Mouse (Mus musculus) testis, adult 10 weeks (tissue): ENCODE measurements around the gene Il25. TPM values are rescaled to one million over a fixed set of nuclear protein-coding genes. Genes with fewer than 3 reads are reported as not detected.

ENCODE experiments used
- polyA plus RNA-seq: library from polyadenylated mRNA; stranded (reverse); fragments of 350-450 nt; fragmentation: Illumina TruSeq; extraction: RNeasy Lipid Tissue Mini Kit (QIAGEN cat#74804); gene quantifications from one replicate; pipeline ENCODE4 v1.2.3, GENCODE M21; 2014; ENCODE audit warnings: low read depth, low replicate concordance

Gene Il25
- not detected for polyA plus RNA-seq

DNA sequence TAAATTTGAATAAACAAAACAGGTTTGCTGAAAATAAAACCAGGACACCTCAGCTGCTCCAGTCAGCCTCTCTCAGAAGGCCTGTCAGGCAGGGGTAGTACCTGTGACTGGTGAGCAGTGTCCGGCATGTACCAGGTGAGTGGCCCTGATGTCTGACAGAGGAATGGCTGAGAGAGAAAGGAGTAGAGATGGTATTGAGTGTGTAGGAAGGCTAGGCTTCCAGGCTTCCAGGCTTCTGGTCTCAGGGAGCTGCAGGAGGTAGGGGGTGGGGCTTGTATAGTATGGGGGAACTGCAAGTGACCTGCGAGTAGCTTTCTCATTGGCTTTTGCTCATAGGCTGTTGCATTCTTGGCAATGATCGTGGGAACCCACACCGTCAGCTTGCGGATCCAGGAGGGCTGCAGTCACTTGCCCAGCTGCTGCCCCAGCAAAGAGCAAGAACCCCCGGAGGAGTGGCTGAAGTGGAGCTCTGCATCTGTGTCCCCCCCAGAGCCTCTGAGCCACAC, at the start of gene Il25:
Gene Il25 (plus strand): TSS at position 51 of the 506 bp plus-strand sequence.

DNA sequence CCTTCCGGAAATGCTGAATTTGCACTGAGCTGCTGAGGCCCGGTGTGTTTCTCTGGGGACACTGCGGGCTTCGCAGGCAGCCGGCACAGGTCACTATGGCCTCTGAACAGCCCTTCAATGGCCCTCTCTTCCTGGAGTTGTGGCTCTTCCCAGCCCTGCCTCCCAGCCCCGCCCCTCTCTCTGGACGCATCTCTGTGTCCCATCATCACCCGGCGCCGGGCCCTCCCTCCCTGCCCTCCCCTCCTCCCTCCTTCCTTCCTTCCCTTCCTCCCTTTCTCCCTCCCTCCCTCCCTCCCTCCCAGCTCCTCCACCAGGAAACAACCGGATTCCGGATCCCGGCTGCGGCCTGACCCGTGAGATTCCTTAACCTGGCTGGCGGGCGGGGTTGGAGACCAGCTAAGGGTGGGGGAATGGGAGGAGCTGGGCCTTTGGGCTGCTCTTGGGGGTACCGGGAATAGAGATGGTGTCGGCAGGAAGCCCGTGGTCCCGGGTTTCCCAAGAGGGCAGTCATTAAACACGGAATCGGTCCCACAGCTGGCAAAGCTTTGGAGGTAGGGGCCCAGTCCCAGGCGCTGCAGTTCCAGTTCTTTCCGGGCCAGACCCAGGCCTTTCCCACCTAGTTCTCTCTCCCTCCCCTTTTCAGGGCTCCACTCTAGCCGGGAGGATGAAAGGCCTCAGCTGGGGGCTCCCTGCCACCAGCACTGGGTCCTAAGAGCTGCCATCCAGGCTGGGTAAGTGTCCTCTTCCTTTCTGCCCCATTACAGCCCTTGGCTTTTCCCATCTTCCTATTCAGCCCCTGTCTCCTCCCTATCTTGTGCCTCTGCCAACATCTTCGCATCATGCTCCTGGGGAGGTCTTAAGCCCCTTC, 49.1 kb upstream of the Il25 start, which contains the start of the genes Bcl2l2 and Gm20521:
Gene Bcl2l2 (plus strand): TSS at position 224 of the 868 bp plus-strand sequence.
Gene Gm20521 (plus strand): TSS at position 288 of the 868 bp plus-strand sequence.

DNA sequence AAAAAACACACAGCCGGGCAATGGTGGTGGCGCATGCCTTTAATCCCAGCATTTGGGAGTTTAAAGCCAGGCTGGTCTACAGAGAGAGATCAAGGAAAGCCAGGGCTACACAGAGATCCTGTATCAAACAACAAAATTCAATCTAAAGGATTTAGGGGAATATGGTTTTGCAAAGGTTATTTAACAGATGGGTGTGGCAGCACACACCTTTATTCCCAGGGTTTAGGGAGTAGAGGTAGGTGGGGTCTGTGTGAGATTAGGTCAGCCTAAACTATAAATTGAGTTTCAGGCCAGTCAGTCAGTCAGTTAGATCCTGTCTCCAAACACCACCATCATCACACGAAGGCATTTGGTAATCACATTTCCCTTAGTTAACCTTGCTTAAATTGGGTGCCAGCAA, 40.3 kb upstream of the Il25 start, which contains the start of gene Pabpn1:
Gene Pabpn1 (plus strand): TSS at position 301 of the 400 bp plus-strand sequence.

GRCm38 (mm10) chr14:54912886-54913285, 19.6 kb upstream of the Il25 start, which contains the start of gene Slc22a17:
Gene Slc22a17 (minus strand): TSS chr14:54913132.

GRCm38 (mm10) chr14:54925349-54926342, 6.8 kb upstream of the Il25 start, which contains the start of gene Efs:
Gene Efs (minus strand): TSS chr14:54926126.

DNA sequence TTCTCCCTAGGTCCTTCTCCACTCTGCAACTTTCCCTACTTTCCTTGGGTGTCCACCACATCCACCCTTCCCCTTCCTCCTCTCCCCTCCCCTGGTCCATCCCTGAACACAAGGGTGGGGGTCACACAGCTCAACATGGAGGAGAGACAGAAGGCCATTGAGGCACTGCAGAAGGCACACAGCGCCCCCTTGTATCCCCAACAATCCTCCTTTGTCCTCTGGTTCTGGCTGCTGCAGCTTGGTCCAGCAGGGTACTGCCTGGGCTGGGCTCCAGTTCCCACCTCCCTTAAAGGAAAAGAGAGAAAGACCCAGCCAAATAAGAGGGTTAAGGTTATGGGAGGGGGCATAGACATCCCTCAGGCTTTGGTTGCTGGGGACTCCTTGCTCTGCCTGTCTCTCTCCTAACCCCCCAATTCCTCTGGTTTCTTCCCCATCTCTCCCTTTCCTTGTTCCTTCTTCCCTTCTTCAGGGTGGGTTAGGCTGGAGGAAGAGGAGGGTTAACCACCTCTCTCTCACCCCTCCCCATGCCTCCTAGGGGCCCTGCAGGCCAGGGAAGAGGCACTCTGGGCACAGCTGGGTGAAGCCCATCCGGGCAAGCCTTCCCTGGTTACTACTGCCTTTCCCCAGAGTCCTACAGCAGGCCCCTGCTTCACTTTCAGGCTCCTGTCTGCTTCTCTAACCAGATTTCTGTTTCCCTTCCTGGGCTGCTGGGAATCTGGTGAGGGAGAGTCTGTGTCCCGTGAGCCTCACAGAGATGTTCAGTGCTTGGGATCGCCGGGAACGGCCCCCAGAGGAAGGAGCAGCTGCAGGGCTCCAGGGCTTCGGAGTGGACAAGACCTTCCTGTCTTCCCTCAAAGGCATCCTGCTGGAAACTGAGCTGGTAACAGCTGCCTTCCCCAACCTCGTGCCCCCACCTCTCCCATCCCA, 3.7 kb downstream of the Il25 start, which contains the start of gene Cmtm5:
Gene Cmtm5 (plus strand): TSS at position 358 of the 927 bp plus-strand sequence.

GRCm38 (mm10) chr14:54966320-54966977, 34.0 kb downstream of the Il25 start, which contains the start of gene Myh6:
Gene Myh6 (minus strand): TSS chr14:54966927.

GRCm38 (mm10) chr14:54976633-54977032, 44.1 kb downstream of the Il25 start, which contains the start of gene Gm17428:
Gene Gm17428 (plus strand): TSS chr14:54976933.

Other genes starting within 250 kb of the Il25 start
- 10.9 TPM for gene 1700123O20Rik, start 246.5 kb upstream of the Il25 start, polyA plus RNA-seq
- 219 TPM for gene Acin1, start 245.8 kb upstream of the Il25 start, polyA plus RNA-seq
- not detected for gene Gm29776, start 233.9 kb upstream of the Il25 start, polyA plus RNA-seq
- not detected for gene Cebpe, start 220.5 kb upstream of the Il25 start, polyA plus RNA-seq
- gene Slc7a8, start 150.7 kb upstream of the Il25 start, polyA plus RNA-seq, result 8.5 TPM
- 12.4 TPM for gene Rnf212b, start 118.6 kb upstream of the Il25 start, polyA plus RNA-seq
- gene Homez, start 61.7 kb upstream of the Il25 start, polyA plus RNA-seq, result 65.4 TPM
- gene Ppp1r3e, start 55.1 kb upstream of the Il25 start, polyA plus RNA-seq, result 3.7 TPM
- 9.3 TPM for gene Bcl2l2, start 49.3 kb upstream of the Il25 start, polyA plus RNA-seq
- not detected for gene Gm20521, start 49.3 kb upstream of the Il25 start, polyA plus RNA-seq
- gene Pabpn1, start 40.2 kb upstream of the Il25 start, polyA plus RNA-seq, result 155 TPM
- gene Slc22a17, start 19.6 kb upstream of the Il25 start, polyA plus RNA-seq, result 0.43 TPM
- not detected for gene Efs, start 6.6 kb upstream of the Il25 start, polyA plus RNA-seq
- not detected for gene Cmtm5, start 3.6 kb downstream of the Il25 start, polyA plus RNA-seq
- 0.03 TPM for gene Myh6, start 34.2 kb downstream of the Il25 start, polyA plus RNA-seq
- gene Gm17428, start 44.2 kb downstream of the Il25 start, polyA plus RNA-seq, result not detected
- gene Myh7, start 61.9 kb downstream of the Il25 start, polyA plus RNA-seq, result not detected
- 3.7 TPM for gene Ngdn, start 82.8 kb downstream of the Il25 start, polyA plus RNA-seq
- 0.97 TPM for gene Zfhx2, start 159.6 kb downstream of the Il25 start, polyA plus RNA-seq
- gene Thtpa, start 162.1 kb downstream of the Il25 start, polyA plus RNA-seq, result 2.9 TPM
- gene Ap1g2, start 173.9 kb downstream of the Il25 start, polyA plus RNA-seq, result 0.48 TPM
- 2.7 TPM for gene Jph4, start 184.2 kb downstream of the Il25 start, polyA plus RNA-seq